Mouse (Mus musculus) mesoderm, embryonic 11.5 days (tissue): ENCODE measurements around the gene Tmem222.

Experiments
- DNase-seq: peaks from one replicate; pipeline ENCODE4 v3.0.0-alpha.2; 2012; ENCODE audit warnings: low read depth, low spot score

The Tmem222 gene

GRCm38 (mm10) chr4:133277104-133278026, at the start of gene Tmem222:
Tmem222 (minus strand) TSS chr4:133277792.
- peak; percentile 97 for DNase-seq

- DNase-seq = no peak
Measured at GRCm38 (mm10) chr4:133319667-133320066, 42.1 kb upstream of the Tmem222 start.

GRCm38 (mm10) chr4:133315991-133316390, 38.4 kb upstream of the Tmem222 start:
- DNase-seq = no peak

- no peak for DNase-seq
Measured at GRCm38 (mm10) chr4:133314896-133315295, 37.3 kb upstream of the Tmem222 start.

GRCm38 (mm10) chr4:133309948-133310347, 32.4 kb upstream of the Tmem222 start:
- peak; percentile 84 for DNase-seq

- peak; percentile 72 for DNase-seq
Measured at GRCm38 (mm10) chr4:133307331-133307730, 29.7 kb upstream of the Tmem222 start.

- no peak for DNase-seq
Measured at GRCm38 (mm10) chr4:133305825-133306224, 28.2 kb upstream of the Tmem222 start.

- DNase-seq = no peak
Measured at GRCm38 (mm10) chr4:133304770-133305169, 27.2 kb upstream of the Tmem222 start.

- no peak for DNase-seq
Measured at GRCm38 (mm10) chr4:133302668-133303067, 25.1 kb upstream of the Tmem222 start.

GRCm38 (mm10) chr4:133301802-133302201, 24.2 kb upstream of the Tmem222 start:
- peak; percentile 75 for DNase-seq

GRCm38 (mm10) chr4:133300421-133300820, 22.8 kb upstream of the Tmem222 start:
- no peak for DNase-seq

GRCm38 (mm10) chr4:133299701-133300100, 22.1 kb upstream of the Tmem222 start:
- no peak for DNase-seq

GRCm38 (mm10) chr4:133298516-133299365, 21.1 kb upstream of the Tmem222 start:
- peak; percentile 24 for DNase-seq

- DNase-seq = peak; percentile 82
Measured at GRCm38 (mm10) chr4:133297801-133298238, 20.2 kb upstream of the Tmem222 start.

GRCm38 (mm10) chr4:133297360-133297759, 19.8 kb upstream of the Tmem222 start:
- DNase-seq = no peak

GRCm38 (mm10) chr4:133294084-133294483, 16.5 kb upstream of the Tmem222 start:
- DNase-seq = no peak

- peak; percentile 66 for DNase-seq
Measured at GRCm38 (mm10) chr4:133292901-133293843, 15.6 kb upstream of the Tmem222 start.

GRCm38 (mm10) chr4:133292405-133292804, 14.8 kb upstream of the Tmem222 start:
- DNase-seq = peak; percentile 37

- DNase-seq = no peak
Measured at GRCm38 (mm10) chr4:133291255-133291654, 13.7 kb upstream of the Tmem222 start.

GRCm38 (mm10) chr4:133286476-133287077, 9.0 kb upstream of the Tmem222 start:
- DNase-seq = no peak

GRCm38 (mm10) chr4:133285950-133286349, 8.4 kb upstream of the Tmem222 start:
- no peak for DNase-seq
